Mouse (Mus musculus) megakaryocyte-erythroid progenitor cell, adult 5-6 weeks (primary cell): ENCODE results near the gene Osbpl6. TPM values are rescaled to one million over a fixed set of nuclear protein-coding genes. Genes with fewer than 3 reads are reported as not detected.
"Not testable (repeated sequence)": the region's sequence is repeated elsewhere in the genome, so short reads cannot be mapped to it uniquely, and the experiment has no call there.

ENCODE experiments used
- ATAC-seq: replicated peaks from 2 replicates; pipeline ENCODE4 v1.8.0; 2016; ENCODE audit warnings: mild to moderate bottlenecking, inconsistent platforms; ENCODE audit not compliant: severe bottlenecking, poor library complexity, low FRiP score, low TSS enrichment
- total RNA-seq, 2 experiments: library from RNA; stranded (forward) in 1 of 2; stranded (reverse) in 1 of 2; fragments of 200-1000, 215-1000 nt in 1 of 2; fragments of >200 nt in 1 of 2; fragmentation: Nextera tagmentation in 1 of 2; gene quantifications; 2 replicates each; pipeline ENCODE4 v1.2.3; 2014 to 2017

Gene Osbpl6
- total RNA-seq, 2 experiments from 2014 or later, result not detected

GRCm38 (mm10) chr2:76618078-76618477 lies 211.8 kb downstream of the Osbpl6 start:
- ATAC-seq, result peak; percentile 79

- no peak for ATAC-seq
These were observed 213.9 kb downstream of the Osbpl6 start for GRCm38 (mm10) chr2:76620188-76620587.

DNA sequence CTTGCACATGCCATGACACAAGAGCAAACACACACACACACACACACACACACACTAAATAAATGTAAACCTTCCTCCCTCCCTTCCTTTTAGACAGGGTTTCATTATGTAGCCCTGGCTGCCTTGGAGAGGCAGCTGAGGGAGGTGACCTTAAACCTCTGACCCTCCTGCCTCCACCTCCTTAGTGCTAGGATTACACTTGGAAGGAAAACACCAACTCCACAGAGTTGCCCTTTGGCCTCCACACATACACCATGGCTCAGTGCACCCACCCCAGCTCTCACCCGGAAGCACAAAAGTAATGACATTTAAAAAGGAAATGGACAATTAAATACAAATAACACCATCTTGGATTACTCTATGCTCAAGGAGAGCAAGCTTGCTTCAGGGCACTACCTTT lies 215.4 kb downstream of the Osbpl6 start:
- ATAC-seq, result no peak

GRCm38 (mm10) chr2:76622316-76622715 lies 216.0 kb downstream of the Osbpl6 start:
- not testable (repeated sequence) for ATAC-seq

- peak; percentile 71 for ATAC-seq
These were observed 224.0 kb downstream of the Osbpl6 start for GRCm38 (mm10) chr2:76630293-76630692.

GRCm38 (mm10) chr2:76631600-76631999 lies 225.3 kb downstream of the Osbpl6 start:
- no peak for ATAC-seq

- ATAC-seq, result no peak
These were observed 233.3 kb downstream of the Osbpl6 start for GRCm38 (mm10) chr2:76639637-76640036.

- peak; percentile 55 for ATAC-seq
These were observed 237.5 kb downstream of the Osbpl6 start for GRCm38 (mm10) chr2:76643801-76644200.

DNA sequence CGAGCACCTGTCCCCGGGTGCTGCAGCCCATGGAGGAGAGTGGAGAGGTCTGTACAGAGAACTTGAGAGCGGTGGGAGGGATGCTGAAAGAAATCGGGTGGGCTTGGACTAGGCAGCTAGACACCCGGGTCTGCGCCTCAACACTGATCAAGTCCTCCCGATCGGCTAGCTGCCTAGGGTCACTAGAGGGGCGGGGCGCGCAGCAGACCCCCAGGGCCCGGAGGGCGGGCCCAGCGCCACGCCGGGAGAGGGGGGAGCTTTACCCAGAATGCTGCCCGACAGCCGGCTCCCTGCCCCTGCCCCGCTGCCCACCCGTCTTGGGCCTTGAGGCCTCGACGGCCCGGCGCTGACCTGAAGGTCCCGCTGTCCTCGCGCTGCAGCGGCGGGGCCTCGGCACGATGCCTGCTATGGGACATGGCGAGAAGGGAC lies 241.1 kb downstream of the Osbpl6 start:
- ATAC-seq, result no peak

DNA sequence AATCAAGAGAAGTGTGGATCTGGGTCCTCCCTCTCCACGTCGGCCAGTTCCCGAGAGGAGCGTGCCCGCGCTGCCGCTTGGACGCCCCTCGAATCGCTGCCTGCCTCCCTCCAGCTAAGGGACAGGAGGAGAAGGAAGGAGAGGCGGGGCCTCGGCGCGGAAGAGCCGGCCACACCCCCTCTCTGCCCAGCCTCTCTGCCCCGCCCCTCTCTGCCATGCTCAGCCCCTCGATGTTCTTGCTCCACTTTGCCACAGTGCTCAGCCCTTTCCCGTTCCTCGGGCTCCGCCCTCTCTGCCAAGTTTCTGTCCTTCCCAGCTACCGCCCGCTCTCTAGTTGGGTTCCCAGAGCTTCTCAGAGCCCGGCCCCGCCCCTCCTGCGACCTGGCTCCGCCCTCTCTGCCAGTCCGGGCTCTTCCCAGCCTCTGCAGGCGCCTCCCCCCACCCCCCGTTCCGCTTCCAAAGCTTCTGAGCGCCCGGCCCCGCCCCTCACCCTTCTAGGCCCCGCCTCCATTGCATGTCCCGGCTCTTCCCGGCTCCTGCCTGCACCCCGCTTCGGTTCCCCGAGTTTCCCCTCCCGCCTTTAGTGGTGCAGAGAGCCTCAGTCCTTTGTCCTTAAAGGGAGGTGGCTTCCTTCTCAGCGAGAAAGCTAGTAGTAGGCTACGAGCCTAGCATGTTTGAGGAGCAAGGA lies 241.7 kb downstream of the Osbpl6 start, which contains the start of the genes Prkra and Pjvk:
TSS of gene Prkra (minus strand) at position 133 of the 688 bp plus-strand sequence.
TSS of gene Pjvk (plus strand) at position 594 of the 688 bp plus-strand sequence.
- peak; percentile 92 for ATAC-seq

DNA sequence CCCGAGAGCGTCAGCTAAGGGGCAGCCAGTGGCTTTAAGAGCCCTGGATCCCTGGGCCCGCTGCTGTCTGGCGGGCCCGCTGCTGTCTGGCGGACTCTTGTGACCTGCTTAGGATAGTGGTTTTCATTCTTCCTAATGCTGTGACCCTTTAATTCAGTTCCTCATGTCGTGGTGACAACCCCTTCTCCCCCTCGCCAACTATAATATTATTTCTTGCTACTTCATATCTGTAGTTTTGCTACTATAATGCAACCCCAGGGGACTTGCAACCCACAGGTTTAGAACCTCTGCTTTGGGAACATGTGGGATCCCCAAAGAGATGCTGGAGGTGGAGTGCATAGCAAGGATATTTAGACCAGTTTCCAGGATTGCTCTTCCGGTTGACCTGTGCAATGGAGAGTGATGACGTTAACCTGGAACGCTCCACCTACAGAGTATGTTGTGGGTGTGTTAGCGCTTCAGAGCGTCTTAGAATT lies 242.4 kb downstream of the Osbpl6 start:
- peak; percentile 7; the same call in 1 of the 2 replicates for ATAC-seq

Other genes with a start within 250 kb of the Osbpl6 start
- gene Pde11a, start 67.7 kb upstream of the Osbpl6 start, total RNA-seq (2014; fragmentation: Nextera tagmentation), result not detected in 2 replicates
- not detected in 2 replicates for gene Pde11a, start 67.7 kb upstream of the Osbpl6 start, total RNA-seq (2017)
- not detected in 2 replicates for gene Cyct, start 46.1 kb upstream of the Osbpl6 start, total RNA-seq (2014; fragmentation: Nextera tagmentation)
- gene Cyct, start 46.1 kb upstream of the Osbpl6 start, total RNA-seq (2017), result not detected in 2 replicates
- gene Rbm45, start 36.5 kb upstream of the Osbpl6 start, total RNA-seq (2014; fragmentation: Nextera tagmentation), result 21.0 and 27.1 TPM in 2 replicates
- gene Rbm45, start 36.5 kb upstream of the Osbpl6 start, total RNA-seq (2017), result 48.6 and 52.0 TPM in 2 replicates
- 27.0 and 31.1 TPM in 2 replicates for gene Prkra, start 241.5 kb downstream of the Osbpl6 start, total RNA-seq (2014; fragmentation: Nextera tagmentation)
- 15.2 and 20.2 TPM in 2 replicates for gene Prkra, start 241.5 kb downstream of the Osbpl6 start, total RNA-seq (2017)
- gene Pjvk, start 242.0 kb downstream of the Osbpl6 start, total RNA-seq (2014; fragmentation: Nextera tagmentation), result not detected in 2 replicates
- not detected in 2 replicates for gene Pjvk, start 242.0 kb downstream of the Osbpl6 start, total RNA-seq (2017)